Mouse (Mus musculus) c-Kit-negative CD71-positive TER-119-positive erythroid progenitor cells, embryonic 14.5 days (primary cell): ENCODE results near the gene Gid8.

Experiments used
- DNase-seq: peaks from one replicate; pipeline ENCODE4 v3.0.0-alpha.2; 2013; ENCODE audit warnings: low read depth, low spot score

Gid8 gene

GRCm38 (mm10) chr2:180709923-180710272 is at the start of gene Gid8, which contains the start of gene Dido1:
Gene Gid8 (plus strand): TSS chr2:180710117.
Gene Dido1 (minus strand): TSS chr2:180709999.
- DNase-seq, result peak; percentile 95

- no peak for DNase-seq
These were observed 49.4 kb upstream of the Gid8 start for GRCm38 (mm10) chr2:180660521-180660920.

GRCm38 (mm10) chr2:180662008-180662407 is 47.9 kb upstream of the Gid8 start:
- DNase-seq, result no peak

GRCm38 (mm10) chr2:180676706-180677105 is 33.2 kb upstream of the Gid8 start:
- DNase-seq, result no peak

- peak; percentile 66 for DNase-seq
These were observed 31.2 kb upstream of the Gid8 start for GRCm38 (mm10) chr2:180678609-180679140.

GRCm38 (mm10) chr2:180681225-180681624 is 28.7 kb upstream of the Gid8 start:
- DNase-seq, result no peak

GRCm38 (mm10) chr2:180683524-180683923 is 26.4 kb upstream of the Gid8 start:
- no peak for DNase-seq

GRCm38 (mm10) chr2:180684031-180684430 is 25.9 kb upstream of the Gid8 start:
- DNase-seq, result no peak

GRCm38 (mm10) chr2:180689841-180690240 is 20.1 kb upstream of the Gid8 start:
- no peak for DNase-seq

GRCm38 (mm10) chr2:180692630-180693029 is 17.3 kb upstream of the Gid8 start:
- no peak for DNase-seq

- DNase-seq, result no peak
These were observed 14.7 kb upstream of the Gid8 start for GRCm38 (mm10) chr2:180695176-180695575.

GRCm38 (mm10) chr2:180700457-180700856 is 9.5 kb upstream of the Gid8 start:
- no peak for DNase-seq

- DNase-seq, result no peak
These were observed 8.7 kb upstream of the Gid8 start for GRCm38 (mm10) chr2:180701053-180701766.

GRCm38 (mm10) chr2:180701767-180702621 is 7.9 kb upstream of the Gid8 start:
- peak; percentile 77 for DNase-seq

GRCm38 (mm10) chr2:180702701-180703149 is 7.2 kb upstream of the Gid8 start:
- DNase-seq, result no peak

- no peak for DNase-seq
These were observed 6.7 kb upstream of the Gid8 start for GRCm38 (mm10) chr2:180703175-180703574.

- DNase-seq, result no peak
These were observed 6.1 kb upstream of the Gid8 start for GRCm38 (mm10) chr2:180703645-180704359.

GRCm38 (mm10) chr2:180704591-180704990 is 5.3 kb upstream of the Gid8 start:
- DNase-seq, result no peak

GRCm38 (mm10) chr2:180705066-180705465 is 4.9 kb upstream of the Gid8 start:
- no peak for DNase-seq

GRCm38 (mm10) chr2:180705975-180706374 is 3.9 kb upstream of the Gid8 start:
- no peak for DNase-seq

- peak; percentile 39 for DNase-seq
These were observed 644 bp upstream of the Gid8 start for GRCm38 (mm10) chr2:180709023-180709922.
